Mouse (Mus musculus) erythroblast, embryonic 14.5 days (primary cell): ENCODE measurements around the gene Tenm2. TPM values are rescaled to one million over a fixed set of nuclear protein-coding genes. Genes with fewer than 3 reads are reported as not detected.

ENCODE experiments used
- H3K27me3 ChIP-seq: 2 replicates; pipeline ENCODE4 v1.6.1; 2012; ENCODE audit warnings: inconsistent platforms; ENCODE audit not compliant: control insufficient read depth
- H3K36me3 ChIP-seq: 2 replicates; pipeline ENCODE4 v1.6.1; 2012; ENCODE audit warnings: mild to moderate bottlenecking, inconsistent platforms; ENCODE audit not compliant: control insufficient read depth
- H3K4me1 ChIP-seq: 2 replicates; pipeline ENCODE4 v1.6.1; 2012; ENCODE audit warnings: inconsistent platforms; ENCODE audit not compliant: control insufficient read depth
- H3K4me3 ChIP-seq: replicated peaks from 2 replicates; pipeline ENCODE3; 2012; ENCODE audit warnings: moderate library complexity, mild to moderate bottlenecking, inconsistent platforms
- H3K9me3 ChIP-seq: 2 replicates; pipeline ENCODE4 v1.6.1; 2012; ENCODE audit warnings: low read length, inconsistent platforms, mixed read lengths; ENCODE audit not compliant: control insufficient read depth
- GATA1 ChIP-seq: IDR thresholded peaks from 2 replicates; pipeline ENCODE4 v1.6.1; 2012; ENCODE audit warnings: low read length, inconsistent platforms, mixed read lengths
- TAL1 ChIP-seq: IDR thresholded peaks from 3 replicates; pipeline ENCODE4 v1.6.1; 2012; ENCODE audit warnings: low read length, inconsistent platforms, mixed read lengths
- polyA plus RNA-seq: library from polyadenylated mRNA; stranded (reverse); fragments of >175 nt; gene quantifications from 2 replicates; pipeline ENCODE4 v1.2.3, GENCODE M21; 2012

The Tenm2 gene
- polyA plus RNA-seq, 1 experiment = under 0.01 TPM

- H3K4me1 ChIP-seq = no peaks in the 10 kb centered on the region
- no peak for TF ChIP-seq TAL1
- TF ChIP-seq GATA1 = no peak
- no peaks in the 10 kb centered on the region; the same call in 1 of the 2 replicates for H3K27me3 ChIP-seq
- H3K9me3 ChIP-seq = peaks cover 6% of the 10 kb centered on the region
- H3K36me3 ChIP-seq = no peaks in the 10 kb centered on the region
- H3K4me3 ChIP-seq = no peak overlapping the region
Measured at GRCm38 (mm10) chr11:36171221-36171620, 1064.5 kb downstream of the Tenm2 start.

- TF ChIP-seq GATA1 (no peak), TAL1 (no peak)
- Histone ChIP-seq H3K36me3 (no peaks in the 10 kb centered on the region), H3K9me3 (peaks cover 6% of the 10 kb centered on the region), H3K4me1 (no peaks in the 10 kb centered on the region), H3K4me3 (no peak overlapping the region), H3K27me3 (no peaks in the 10 kb centered on the region; the same call in 1 of the 2 replicates)
Measured at GRCm38 (mm10) chr11:36169738-36170137, 1066.0 kb downstream of the Tenm2 start.

- no peaks in the 10 kb centered on the region; the same call in 1 of the 2 replicates for H3K27me3 ChIP-seq
- H3K4me3 ChIP-seq = no peak overlapping the region
- TF ChIP-seq GATA1 = no peak
- TF ChIP-seq TAL1 = no peak
- H3K36me3 ChIP-seq = no peaks in the 10 kb centered on the region
- H3K9me3 ChIP-seq = peaks cover 6% of the 10 kb centered on the region
- H3K4me1 ChIP-seq = no peaks in the 10 kb centered on the region
Measured at GRCm38 (mm10) chr11:36168921-36169537, 1066.7 kb downstream of the Tenm2 start.

GRCm38 (mm10) chr11:36167766-36168318, 1067.9 kb downstream of the Tenm2 start:
- Histone ChIP-seq H3K27me3 (no peaks in the 10 kb centered on the region; the same call in 1 of the 2 replicates), H3K9me3 (peaks cover 6% of the 10 kb centered on the region), H3K4me1 (no peaks in the 10 kb centered on the region), H3K4me3 (no peak overlapping the region), H3K36me3 (no peaks in the 10 kb centered on the region)
- TF ChIP-seq TAL1 (no peak), GATA1 (no peak)

- H3K27me3 ChIP-seq = no peaks in the 10 kb centered on the region
- TF ChIP-seq TAL1 = no peak
- TF ChIP-seq GATA1 = no peak
- no peaks in the 10 kb centered on the region for H3K9me3 ChIP-seq
- no peak overlapping the region for H3K4me3 ChIP-seq
- no peaks in the 10 kb centered on the region for H3K36me3 ChIP-seq
- no peaks in the 10 kb centered on the region for H3K4me1 ChIP-seq
Measured at GRCm38 (mm10) chr11:36163580-36163979, 1072.2 kb downstream of the Tenm2 start.

GRCm38 (mm10) chr11:36161765-36162321, 1073.9 kb downstream of the Tenm2 start:
- Histone ChIP-seq H3K4me3 (no peak overlapping the region), H3K27me3 (no peaks in the 10 kb centered on the region), H3K4me1 (no peaks in the 10 kb centered on the region), H3K9me3 (no peaks in the 10 kb centered on the region), H3K36me3 (no peaks in the 10 kb centered on the region)
- no peak for TF ChIP-seq TAL1
- no peak for TF ChIP-seq GATA1

GRCm38 (mm10) chr11:36153450-36153849, 1082.3 kb downstream of the Tenm2 start:
- Histone ChIP-seq H3K36me3 (no peaks in the 10 kb centered on the region), H3K4me3 (no peak overlapping the region), H3K9me3 (no peaks in the 10 kb centered on the region), H3K27me3 (no peaks in the 10 kb centered on the region), H3K4me1 (no peaks in the 10 kb centered on the region)
- TF ChIP-seq TAL1 = no peak
- no peak for TF ChIP-seq GATA1

GRCm38 (mm10) chr11:36153011-36153410, 1082.8 kb downstream of the Tenm2 start:
- no peaks in the 10 kb centered on the region for H3K27me3 ChIP-seq
- H3K4me3 ChIP-seq = no peak overlapping the region
- no peaks in the 10 kb centered on the region for H3K4me1 ChIP-seq
- H3K9me3 ChIP-seq = no peaks in the 10 kb centered on the region
- no peaks in the 10 kb centered on the region for H3K36me3 ChIP-seq
- no peak for TF ChIP-seq TAL1
- no peak for TF ChIP-seq GATA1

- Histone ChIP-seq H3K27me3 (no peaks in the 10 kb centered on the region), H3K4me1 (no peaks in the 10 kb centered on the region), H3K4me3 (no peak overlapping the region), H3K36me3 (no peaks in the 10 kb centered on the region), H3K9me3 (no peaks in the 10 kb centered on the region)
- TF ChIP-seq TAL1 = no peak
- TF ChIP-seq GATA1 = no peak
Measured at GRCm38 (mm10) chr11:36152226-36152625, 1083.5 kb downstream of the Tenm2 start.
